Mouse (Mus musculus) midbrain, embryonic 15.5 days (tissue): ENCODE data around the gene Plekhm3. TPM values are rescaled to one million over a fixed set of nuclear protein-coding genes. Genes with fewer than 3 reads are reported as not detected.

Experiments
- ATAC-seq: fragments of 200-750 bp; cut with Nextera tagmentation; replicated peaks from 2 replicates; pipeline ENCODE4 v1.8.0; 2017; ENCODE audit warnings: moderate TSS enrichment
- H3K27ac ChIP-seq: fragments of 300-500 bp; sonication (generic); 2 replicates; pipeline ENCODE4 v1.5.1; 2015; ENCODE audit warnings: mild to moderate bottlenecking, inconsistent platforms
- H3K27me3 ChIP-seq: fragments of 300-500 bp; sonication (generic); replicated peaks from 2 replicates; pipeline ENCODE4 v1.6.1; 2015; ENCODE audit warnings: inconsistent platforms
- H3K36me3 ChIP-seq: fragments of 300-500 bp; sonication (generic); replicated peaks from 2 replicates; pipeline ENCODE4 v1.6.1; 2015; ENCODE audit warnings: inconsistent platforms
- H3K4me1 ChIP-seq: fragments of 300-500 bp; sonication (generic); 2 replicates; pipeline ENCODE4 v1.6.1; 2015; ENCODE audit warnings: inconsistent platforms
- H3K4me2 ChIP-seq: fragments of 300-500 bp; sonication (generic); 2 replicates; pipeline ENCODE4 v1.6.1; 2015; ENCODE audit warnings: inconsistent platforms, mild to moderate bottlenecking, moderate library complexity
- H3K4me3 ChIP-seq: fragments of 300-500 bp; sonication (generic); 2 replicates; pipeline ENCODE4 v1.5.1; 2015; ENCODE audit warnings: mild to moderate bottlenecking, inconsistent platforms
- H3K9ac ChIP-seq: fragments of 300-500 bp; sonication (generic); 2 replicates; pipeline ENCODE4 v1.6.1; 2015; ENCODE audit warnings: mild to moderate bottlenecking, inconsistent platforms
- H3K9me3 ChIP-seq: fragments of 300-500 bp; sonication (generic); 2 replicates; pipeline ENCODE4 v1.6.1; 2016; ENCODE audit warnings: inconsistent platforms
- WGBS: fragments of 180-500 bp; shearing (Covaris S2); methylation state at CpG from one replicate; pipeline ENCODE4 v1.1.7; 2015; ENCODE audit warnings: mixed read lengths; 5-methylcytosine and 5-hydroxymethylcytosine counted together
- polyA plus RNA-seq: library from polyadenylated mRNA; unstranded; fragments of >200 nt; fragmentation: Nextera tagmentation; extraction: Ambion mirVana; gene quantifications from 2 replicates; pipeline ENCODE4 v1.2.1, GENCODE M21; 2015

Plekhm3 gene
- polyA plus RNA-seq, 1 experiment from 2014 or later, result 12.5 TPM

GRCm38 (mm10) chr1:64925594-64925993 is 31.0 kb downstream of the Plekhm3 start:
- Histone ChIP-seq H3K9me3 (no peaks in the 10 kb centered on the region), H3K36me3 (no peaks in the 10 kb centered on the region; the same call in 1 of the 2 replicates), H3K4me3 (no peak overlapping the region), H3K9ac (no peak overlapping the region), H3K4me2 (no peak overlapping the region), H3K4me1 (peaks cover 5% of the 10 kb centered on the region; the same call in 1 of the 2 replicates), H3K27me3 (no peaks in the 10 kb centered on the region), H3K27ac (no peak overlapping the region)
- WGBS, result 94% methylated on average over 3 of the region's 3 CpGs
- no peak for ATAC-seq

- no peak overlapping the region for H3K4me3 ChIP-seq
- no peaks in the 10 kb centered on the region for H3K9me3 ChIP-seq
- H3K36me3 ChIP-seq, result no peaks in the 10 kb centered on the region; the same call in 1 of the 2 replicates
- H3K27ac ChIP-seq, result no peak overlapping the region
- H3K27me3 ChIP-seq, result no peaks in the 10 kb centered on the region
- WGBS, result 69% methylated on average over 12 of the region's 12 CpGs
- H3K4me2 ChIP-seq, result no peak overlapping the region
- peaks cover 5% of the 10 kb centered on the region; the same call in 1 of the 2 replicates for H3K4me1 ChIP-seq
- no peak for ATAC-seq
- no peak overlapping the region for H3K9ac ChIP-seq
Observed at GRCm38 (mm10) chr1:64924283-64924682, 32.3 kb downstream of the Plekhm3 start.

- ATAC-seq, result peak; percentile 32; the same call in 1 of the 2 replicates
- H3K4me1 ChIP-seq, result peaks cover 12% of the 10 kb centered on the region
- no peak overlapping the region for H3K9ac ChIP-seq
- H3K27me3 ChIP-seq, result no peaks in the 10 kb centered on the region
- no peak overlapping the region; the same call in 1 of the 2 replicates for H3K4me2 ChIP-seq
- H3K27ac ChIP-seq, result no peak overlapping the region
- no peak overlapping the region for H3K4me3 ChIP-seq
- H3K9me3 ChIP-seq, result no peaks in the 10 kb centered on the region
- no peaks in the 10 kb centered on the region; the same call in 1 of the 2 replicates for H3K36me3 ChIP-seq
- WGBS, result 48% methylated on average over 14 of the region's 14 CpGs
Observed at GRCm38 (mm10) chr1:64918810-64919528, 37.7 kb downstream of the Plekhm3 start.

GRCm38 (mm10) chr1:64917966-64918365 is 38.7 kb downstream of the Plekhm3 start:
- Histone ChIP-seq H3K36me3 (no peaks in the 10 kb centered on the region; the same call in 1 of the 2 replicates), H3K9ac (no peak overlapping the region), H3K9me3 (no peaks in the 10 kb centered on the region), H3K27ac (no peak overlapping the region), H3K4me1 (peaks cover 12% of the 10 kb centered on the region), H3K27me3 (no peaks in the 10 kb centered on the region), H3K4me3 (no peak overlapping the region), H3K4me2 (no peak overlapping the region)
- no peak for ATAC-seq
- WGBS, result 73% methylated on average over 7 of the region's 7 CpGs

- Histone ChIP-seq H3K4me1 (peaks cover 12% of the 10 kb centered on the region), H3K27ac (no peak overlapping the region), H3K9ac (no peak overlapping the region), H3K9me3 (no peaks in the 10 kb centered on the region), H3K27me3 (no peaks in the 10 kb centered on the region), H3K4me2 (no peak overlapping the region), H3K36me3 (no peaks in the 10 kb centered on the region; the same call in 1 of the 2 replicates), H3K4me3 (no peak overlapping the region)
- 13% methylated on average over 5 of the region's 5 CpGs for WGBS
- ATAC-seq, result peak; percentile 52
Observed at GRCm38 (mm10) chr1:64916884-64917507, 39.6 kb downstream of the Plekhm3 start.

GRCm38 (mm10) chr1:64914356-64914755 is 42.3 kb downstream of the Plekhm3 start:
- ATAC-seq, result no peak
- H3K36me3 ChIP-seq, result no peaks in the 10 kb centered on the region
- H3K4me1 ChIP-seq, result peaks cover 12% of the 10 kb centered on the region
- H3K4me3 ChIP-seq, result no peak overlapping the region
- H3K27ac ChIP-seq, result no peak overlapping the region
- H3K9ac ChIP-seq, result no peak overlapping the region
- no peak overlapping the region for H3K4me2 ChIP-seq
- no peaks in the 10 kb centered on the region for H3K27me3 ChIP-seq
- no peaks in the 10 kb centered on the region for H3K9me3 ChIP-seq
- 90% methylated on average over 3 of the region's 3 CpGs for WGBS

GRCm38 (mm10) chr1:64907740-64908139 is 48.9 kb downstream of the Plekhm3 start:
- H3K4me1 ChIP-seq, result no peaks in the 10 kb centered on the region
- H3K4me2 ChIP-seq, result no peak overlapping the region
- H3K27ac ChIP-seq, result no peak overlapping the region
- H3K9me3 ChIP-seq, result no peaks in the 10 kb centered on the region
- H3K27me3 ChIP-seq, result no peaks in the 10 kb centered on the region
- H3K9ac ChIP-seq, result no peak overlapping the region
- 79% methylated on average over 2 of the region's 2 CpGs for WGBS
- no peaks in the 10 kb centered on the region for H3K36me3 ChIP-seq
- ATAC-seq, result no peak
- H3K4me3 ChIP-seq, result no peak overlapping the region

- Histone ChIP-seq H3K4me2 (no peak overlapping the region), H3K36me3 (no peaks in the 10 kb centered on the region), H3K27me3 (no peaks in the 10 kb centered on the region), H3K27ac (no peak overlapping the region), H3K9ac (no peak overlapping the region), H3K9me3 (no peaks in the 10 kb centered on the region), H3K4me3 (no peak overlapping the region), H3K4me1 (no peaks in the 10 kb centered on the region)
- ATAC-seq, result no peak
- 71% methylated on average over 1 of the region's 1 CpGs for WGBS
Observed at GRCm38 (mm10) chr1:64906226-64906625, 50.4 kb downstream of the Plekhm3 start.

- H3K4me2 ChIP-seq, result no peak overlapping the region
- H3K36me3 ChIP-seq, result no peaks in the 10 kb centered on the region
- H3K27me3 ChIP-seq, result no peaks in the 10 kb centered on the region
- no peak overlapping the region for H3K27ac ChIP-seq
- no peaks in the 10 kb centered on the region for H3K4me1 ChIP-seq
- H3K4me3 ChIP-seq, result no peak overlapping the region
- 61% methylated on average over 4 of the region's 4 CpGs for WGBS
- H3K9me3 ChIP-seq, result no peaks in the 10 kb centered on the region
- no peak overlapping the region for H3K9ac ChIP-seq
- ATAC-seq, result no peak
Observed at GRCm38 (mm10) chr1:64903415-64903814, 53.2 kb downstream of the Plekhm3 start.

- Histone ChIP-seq H3K4me2 (no peak overlapping the region), H3K9ac (no peak overlapping the region), H3K27ac (no peak overlapping the region), H3K36me3 (no peaks in the 10 kb centered on the region), H3K4me1 (no peaks in the 10 kb centered on the region), H3K9me3 (no peaks in the 10 kb centered on the region), H3K4me3 (no peak overlapping the region), H3K27me3 (no peaks in the 10 kb centered on the region)
- no peak for ATAC-seq
- WGBS, result 86% methylated on average over 2 of the region's 2 CpGs
Observed at GRCm38 (mm10) chr1:64902804-64903203, 53.8 kb downstream of the Plekhm3 start.

GRCm38 (mm10) chr1:64899763-64900162 is 56.9 kb downstream of the Plekhm3 start:
- Histone ChIP-seq H3K9ac (no peak overlapping the region), H3K36me3 (no peaks in the 10 kb centered on the region), H3K4me1 (no peaks in the 10 kb centered on the region), H3K9me3 (no peaks in the 10 kb centered on the region), H3K4me2 (no peak overlapping the region), H3K27me3 (no peaks in the 10 kb centered on the region), H3K27ac (no peak overlapping the region), H3K4me3 (no peak overlapping the region)
- 88% methylated on average over 3 of the region's 3 CpGs for WGBS
- no peak for ATAC-seq

- Histone ChIP-seq H3K27me3 (no peaks in the 10 kb centered on the region), H3K27ac (no peak overlapping the region), H3K4me2 (no peak overlapping the region), H3K36me3 (no peaks in the 10 kb centered on the region), H3K9ac (no peak overlapping the region), H3K4me1 (no peaks in the 10 kb centered on the region), H3K4me3 (no peak overlapping the region), H3K9me3 (no peaks in the 10 kb centered on the region)
- ATAC-seq, result no peak
- WGBS, result 87% methylated on average over 2 of the region's 2 CpGs
Observed at GRCm38 (mm10) chr1:64897485-64897884, 59.1 kb downstream of the Plekhm3 start.

- Histone ChIP-seq H3K9ac (no peak overlapping the region), H3K27ac (no peak overlapping the region), H3K4me3 (no peak overlapping the region), H3K4me1 (no peaks in the 10 kb centered on the region), H3K27me3 (no peaks in the 10 kb centered on the region), H3K4me2 (no peak overlapping the region), H3K9me3 (no peaks in the 10 kb centered on the region), H3K36me3 (no peaks in the 10 kb centered on the region)
- no peak for ATAC-seq
- WGBS, result 90% methylated on average over 7 of the region's 7 CpGs
Observed at GRCm38 (mm10) chr1:64893806-64894205, 62.8 kb downstream of the Plekhm3 start.
